Mouse (Mus musculus): ENCODE data around the gene Olfr1310. TPM values are rescaled to one million over a fixed set of nuclear protein-coding genes. Genes with fewer than 3 reads are reported as not detected.
"Not testable (repeated sequence)": the region's sequence is repeated elsewhere in the genome, so short reads cannot be mapped to it uniquely, and the experiment has no call there.

Olfr1310 gene
- polyA plus RNA-seq (2014; fragmentation: Nextera tagmentation; extraction: Ambion mirVana): not detected in 2 replicates

GRCm38 (mm10) chr2:112012608-112013007 is at the start of gene Olfr1310:
Olfr1310 (minus strand) TSS chr2:112012708.
- no peak within 1 kb of the TSS for H3K4me2 ChIP-seq (ENCODE audit: low read length)

GRCm38 (mm10) chr2:112050138-112050537 is 37.6 kb upstream of the Olfr1310 start, which contains the start of gene Olfr1312:
Olfr1312 (minus strand) TSS chr2:112050238.
- Histone ChIP-seq H3K36me3 (ENCODE audit: control insufficient read depth, insufficient read depth, low read length) (no peaks in the 10 kb centered on the region), H3K4me2 (ENCODE audit: low read length) (no peak within 1 kb of the TSS), H3K4me1 (ENCODE audit: control insufficient read depth, insufficient read depth, low read length) (no peaks in the 10 kb centered on the region), H3K9ac (ENCODE audit: low read length) (no peak within 1 kb of the TSS), H3K27me3 (replicated peaks; ENCODE audit: control insufficient read depth, insufficient read depth, low read length) (no peaks in the 10 kb centered on the region), H3K9me3 (replicated peaks; ENCODE audit: control insufficient read depth, low read length) (no peaks in the 10 kb centered on the region), H3K27ac (ENCODE audit: low read depth, low read length) (no peak within 1 kb of the TSS), H3K4me3 (ENCODE audit: low read depth, low read length) (no peak within 1 kb of the TSS)
- DNase-seq (ENCODE audit: low spot score) (no peak), ATAC-seq (no peak)
- 33% methylated on average over 1 of the region's 1 CpGs for WGBS

More at GRCm38 (mm10) chr2:112012608-112013007, at the start of gene Olfr1310:
- Histone ChIP-seq H3K36me3 (ENCODE audit: control insufficient read depth, insufficient read depth, low read length) (no peaks in the 10 kb centered on the region), H3K27ac (ENCODE audit: low read depth, low read length) (no peak within 1 kb of the TSS), H3K27me3 (replicated peaks; ENCODE audit: control insufficient read depth, insufficient read depth, low read length) (no peaks in the 10 kb centered on the region), H3K9ac (ENCODE audit: low read length) (no peak within 1 kb of the TSS), H3K4me1 (ENCODE audit: control insufficient read depth, insufficient read depth, low read length) (no peaks in the 10 kb centered on the region), H3K9me3 (replicated peaks; ENCODE audit: control insufficient read depth, low read length) (no peaks in the 10 kb centered on the region), H3K4me3 (ENCODE audit: low read depth, low read length) (no peak within 1 kb of the TSS)
- no peak for DNase-seq (ENCODE audit: low spot score)
- ATAC-seq: no peak

- DNase-seq (ENCODE audit: low spot score); H3K9me3 ChIP-seq (replicated peaks; ENCODE audit: control insufficient read depth, low read length); H3K4me3 ChIP-seq (ENCODE audit: low read depth, low read length); H3K9ac ChIP-seq (ENCODE audit: low read length); H3K27me3 ChIP-seq (replicated peaks; ENCODE audit: control insufficient read depth, insufficient read depth, low read length); ATAC-seq; H3K4me1 ChIP-seq (ENCODE audit: control insufficient read depth, insufficient read depth, low read length); H3K36me3 ChIP-seq (ENCODE audit: control insufficient read depth, insufficient read depth, low read length); H3K27ac ChIP-seq (ENCODE audit: low read depth, low read length); H3K4me2 ChIP-seq (ENCODE audit: low read length): not testable (repeated sequence)
- WGBS: 61% methylated on average over 6 of the region's 6 CpGs
Measured at GRCm38 (mm10) chr2:112026971-112027370, 14.5 kb upstream of the Olfr1310 start.

- 88% methylated on average over 2 of the region's 2 CpGs for WGBS
- ATAC-seq: no peak
- no peaks in the 10 kb centered on the region for H3K27me3 ChIP-seq (replicated peaks; ENCODE audit: control insufficient read depth, insufficient read depth, low read length)
Measured at GRCm38 (mm10) chr2:112024312-112024711, 11.8 kb upstream of the Olfr1310 start, which contains the start of gene Olfr1311. Olfr1311 (minus strand) TSS chr2:112024412.

GRCm38 (mm10) chr2:112014900-112015299 is 2.4 kb upstream of the Olfr1310 start:
- 87% methylated on average over 3 of the region's 3 CpGs for WGBS

More at GRCm38 (mm10) chr2:112024312-112024711, 11.8 kb upstream of the Olfr1310 start, which contains the start of gene Olfr1311:
- Histone ChIP-seq H3K4me2 (ENCODE audit: low read length) (no peak within 1 kb of the TSS), H3K9me3 (replicated peaks; ENCODE audit: control insufficient read depth, low read length) (no peaks in the 10 kb centered on the region), H3K4me3 (ENCODE audit: low read depth, low read length) (no peak within 1 kb of the TSS), H3K4me1 (ENCODE audit: control insufficient read depth, insufficient read depth, low read length) (no peaks in the 10 kb centered on the region), H3K36me3 (ENCODE audit: control insufficient read depth, insufficient read depth, low read length) (no peaks in the 10 kb centered on the region), H3K9ac (ENCODE audit: low read length) (no peak within 1 kb of the TSS), H3K27ac (ENCODE audit: low read depth, low read length) (no peak within 1 kb of the TSS)
- DNase-seq (ENCODE audit: low spot score): no peak

GRCm38 (mm10) chr2:111990181-111990580 is 22.3 kb downstream of the Olfr1310 start, which contains the start of gene Olfr1309:
Olfr1309 (minus strand) TSS chr2:111990281.
- Histone ChIP-seq H3K9ac (ENCODE audit: low read length) (no peak within 1 kb of the TSS), H3K36me3 (ENCODE audit: control insufficient read depth, insufficient read depth, low read length) (no peaks in the 10 kb centered on the region), H3K4me3 (ENCODE audit: low read depth, low read length) (no peak within 1 kb of the TSS), H3K4me1 (ENCODE audit: control insufficient read depth, insufficient read depth, low read length) (no peaks in the 10 kb centered on the region), H3K27me3 (replicated peaks; ENCODE audit: control insufficient read depth, insufficient read depth, low read length) (no peaks in the 10 kb centered on the region), H3K4me2 (ENCODE audit: low read length) (no peak within 1 kb of the TSS), H3K9me3 (replicated peaks; ENCODE audit: control insufficient read depth, low read length) (no peaks in the 10 kb centered on the region), H3K27ac (ENCODE audit: low read depth, low read length) (no peak within 1 kb of the TSS)
- DNase-seq (ENCODE audit: low spot score) (no peak), ATAC-seq (no peak)
- WGBS: 73% methylated on average over 1 of the region's 1 CpGs

More at GRCm38 (mm10) chr2:112014900-112015299, 2.4 kb upstream of the Olfr1310 start:
- Histone ChIP-seq H3K9ac (ENCODE audit: low read length) (no peak overlapping the region), H3K4me2 (ENCODE audit: low read length) (no peak overlapping the region), H3K4me1 (ENCODE audit: control insufficient read depth, insufficient read depth, low read length) (no peaks in the 10 kb centered on the region), H3K27me3 (replicated peaks; ENCODE audit: control insufficient read depth, insufficient read depth, low read length) (no peaks in the 10 kb centered on the region), H3K9me3 (replicated peaks; ENCODE audit: control insufficient read depth, low read length) (no peaks in the 10 kb centered on the region), H3K4me3 (ENCODE audit: low read depth, low read length) (no peak overlapping the region), H3K27ac (ENCODE audit: low read depth, low read length) (no peak overlapping the region), H3K36me3 (ENCODE audit: control insufficient read depth, insufficient read depth, low read length) (no peaks in the 10 kb centered on the region)
- ATAC-seq (no peak), DNase-seq (ENCODE audit: low spot score) (no peak)

GRCm38 (mm10) chr2:111964844-111965243 is 47.7 kb downstream of the Olfr1310 start, which contains the start of gene Olfr1308:
Olfr1308 (minus strand) TSS chr2:111964944.
- WGBS: 51% methylated on average over 1 of the region's 1 CpGs
- DNase-seq (ENCODE audit: low spot score) (no peak), ATAC-seq (no peak)
- Histone ChIP-seq H3K27me3 (replicated peaks; ENCODE audit: control insufficient read depth, insufficient read depth, low read length) (no peaks in the 10 kb centered on the region), H3K9ac (ENCODE audit: low read length) (no peak within 1 kb of the TSS), H3K4me2 (ENCODE audit: low read length) (no peak within 1 kb of the TSS), H3K4me1 (ENCODE audit: control insufficient read depth, insufficient read depth, low read length) (no peaks in the 10 kb centered on the region), H3K36me3 (ENCODE audit: control insufficient read depth, insufficient read depth, low read length) (no peaks in the 10 kb centered on the region), H3K9me3 (replicated peaks; ENCODE audit: control insufficient read depth, low read length) (no peaks in the 10 kb centered on the region), H3K27ac (ENCODE audit: low read depth, low read length) (no peak within 1 kb of the TSS), H3K4me3 (ENCODE audit: low read depth, low read length) (no peak within 1 kb of the TSS)

Other genes with a start within 250 kb of the Olfr1310 start
- not detected in 2 replicates for gene Olfr1302, start 235.3 kb downstream of the Olfr1310 start, polyA plus RNA-seq (2014; fragmentation: Nextera tagmentation; extraction: Ambion mirVana)
- not detected in 2 replicates for gene Olfr1303, start 192.4 kb downstream of the Olfr1310 start, polyA plus RNA-seq (2014; fragmentation: Nextera tagmentation; extraction: Ambion mirVana)
- gene Olfr1305, start 135.6 kb downstream of the Olfr1310 start, polyA plus RNA-seq (2014; fragmentation: Nextera tagmentation; extraction: Ambion mirVana): not detected in 2 replicates
- not detected in 2 replicates for gene Olfr1306, start 96.4 kb downstream of the Olfr1310 start, polyA plus RNA-seq (2014; fragmentation: Nextera tagmentation; extraction: Ambion mirVana)
- not detected in 2 replicates for gene Olfr1307, start 63.3 kb downstream of the Olfr1310 start, polyA plus RNA-seq (2014; fragmentation: Nextera tagmentation; extraction: Ambion mirVana)
- gene Olfr1308, start 47.8 kb downstream of the Olfr1310 start, polyA plus RNA-seq (2014; fragmentation: Nextera tagmentation; extraction: Ambion mirVana): not detected in 2 replicates
- gene Olfr1309, start 22.4 kb downstream of the Olfr1310 start, polyA plus RNA-seq (2014; fragmentation: Nextera tagmentation; extraction: Ambion mirVana): not detected in 2 replicates
- not detected in 2 replicates for gene Olfr1311, start 11.7 kb upstream of the Olfr1310 start, polyA plus RNA-seq (2014; fragmentation: Nextera tagmentation; extraction: Ambion mirVana)
- gene Olfr1312, start 37.5 kb upstream of the Olfr1310 start, polyA plus RNA-seq (2014; fragmentation: Nextera tagmentation; extraction: Ambion mirVana): not detected in 2 replicates
- not detected in 2 replicates for gene Olfr1313, start 65.1 kb upstream of the Olfr1310 start, polyA plus RNA-seq (2014; fragmentation: Nextera tagmentation; extraction: Ambion mirVana)
- gene Olfr1314, start 84.1 kb upstream of the Olfr1310 start, polyA plus RNA-seq (2014; fragmentation: Nextera tagmentation; extraction: Ambion mirVana): not detected in 2 replicates
- gene Olfr1315-ps1, start 102.7 kb upstream of the Olfr1310 start, polyA plus RNA-seq (2014; fragmentation: Nextera tagmentation; extraction: Ambion mirVana): not detected in 2 replicates
- not detected in 2 replicates for gene Olfr1316, start 122.3 kb upstream of the Olfr1310 start, polyA plus RNA-seq (2014; fragmentation: Nextera tagmentation; extraction: Ambion mirVana)
- gene Olfr1317, start 127.6 kb upstream of the Olfr1310 start, polyA plus RNA-seq (2014; fragmentation: Nextera tagmentation; extraction: Ambion mirVana): not detected in 2 replicates
- gene Olfr1318, start 141.5 kb upstream of the Olfr1310 start, polyA plus RNA-seq (2014; fragmentation: Nextera tagmentation; extraction: Ambion mirVana): not detected in 2 replicates
- gene Lpcat4, start 226.8 kb upstream of the Olfr1310 start, polyA plus RNA-seq (2014; fragmentation: Nextera tagmentation; extraction: Ambion mirVana): 8.1 and 13.0 TPM in 2 replicates
- not detected in 2 replicates for gene Nutm1, start 246.6 kb upstream of the Olfr1310 start, polyA plus RNA-seq (2014; fragmentation: Nextera tagmentation; extraction: Ambion mirVana)
- 170 and 190 TPM in 2 replicates for gene Nop10, start 249.2 kb upstream of the Olfr1310 start, polyA plus RNA-seq (2014; fragmentation: Nextera tagmentation; extraction: Ambion mirVana)

All from forebrain, embryonic 14.5 days (tissue).